ENCODE assay signal across 13 mouse cellular contexts in the genomic region with DNA sequence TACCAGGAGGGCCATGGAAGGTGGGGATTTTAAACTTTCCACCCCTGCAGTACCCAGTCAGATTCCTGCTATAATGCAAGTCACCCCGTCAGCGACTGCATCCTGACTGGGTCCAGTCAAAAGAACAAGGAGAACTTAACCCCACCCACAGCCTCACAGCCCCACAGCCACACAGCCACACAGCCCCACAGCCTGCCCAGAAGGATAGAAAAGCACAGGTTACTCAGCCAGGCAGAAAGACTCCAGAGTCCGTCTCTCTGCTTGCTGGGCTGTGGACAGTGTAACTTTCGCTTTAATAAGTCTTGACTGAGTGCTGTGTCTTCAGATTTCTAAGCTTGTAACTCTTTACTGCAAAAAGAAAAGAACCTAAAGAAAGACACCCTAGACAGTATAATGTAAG.
"Had no signal": no experiment of that assay in that cellular context is flagged by ENCODE, and none has a peak within 500 bp of the region (broad histone marks: within the 10 kb centered on the region; RNA-seq: fewer than 3 reads in every experiment).

No protein-coding gene starts in this region.

- H3K4me3 ChIP-seq: limb, embryonic 13.5 days; liver, embryonic 15.5 days; midbrain, embryonic 15.5 days; neural tube, embryonic 13.5 days; stomach, embryonic 15.5 days had no signal

- H3K36me3 ChIP-seq: limb, embryonic 13.5 days; midbrain, embryonic 15.5 days; neural tube, embryonic 13.5 days; stomach, embryonic 15.5 days had no signal

- H3K9ac ChIP-seq: limb, embryonic 13.5 days; liver, embryonic 15.5 days; midbrain, embryonic 15.5 days; neural tube, embryonic 13.5 days; stomach, embryonic 15.5 days had no signal

- DNase-seq: left cerebral cortex, postnatal 4 days; lung, adult 2 months; retina, postnatal 1 day; right cerebral cortex, postnatal 4 days; thymus, adult 2 months; thymus, postnatal 25 days had no signal

- ATAC-seq: lung, postnatal 0 days; midbrain, embryonic 15.5 days had no signal

- H3K4me2 ChIP-seq: limb, embryonic 13.5 days; liver, embryonic 15.5 days; midbrain, embryonic 11.5 days; midbrain, embryonic 15.5 days; neural tube, embryonic 13.5 days; stomach, embryonic 15.5 days had no signal

- H3K9me3 ChIP-seq: limb, embryonic 13.5 days; liver, embryonic 15.5 days; midbrain, embryonic 15.5 days; neural tube, embryonic 13.5 days; stomach, embryonic 15.5 days had no signal

- H3K27ac ChIP-seq: limb, embryonic 13.5 days; liver, embryonic 15.5 days; midbrain, embryonic 15.5 days; neural tube, embryonic 13.5 days; stomach, embryonic 15.5 days had no signal

- H3K4me1 ChIP-seq: liver, embryonic 15.5 days; midbrain, embryonic 15.5 days; neural tube, embryonic 13.5 days had no signal

- H3K27me3 ChIP-seq: limb, embryonic 13.5 days; liver, embryonic 15.5 days; midbrain, embryonic 15.5 days; neural tube, embryonic 13.5 days; stomach, embryonic 15.5 days had no signal
